Mouse (Mus musculus): ENCODE results near the gene Arl2. TPM values are rescaled to one million over a fixed set of nuclear protein-coding genes. Genes with fewer than 3 reads are reported as not detected.

The Arl2 gene
- 61.8 and 73.8 TPM in 2 replicates for polyA plus RNA-seq (2014; fragmentation: Nextera tagmentation; extraction: Ambion mirVana)

GRCm38 (mm10) chr19:6141394-6141749 is at the start of gene Arl2:
TSS of gene Arl2 (minus strand) at chr19:6141548.
- H3K4me2 ChIP-seq = peak within 1 kb of the TSS; percentile 78
- peak within 1 kb of the TSS; percentile 68 for H3K4me3 ChIP-seq (ENCODE audit: low read depth, low read length)
- no peaks in the 10 kb centered on the region for H3K27me3 ChIP-seq (ENCODE audit: control insufficient read depth, insufficient read depth, low read length)
- ATAC-seq (replicated peaks; ENCODE audit: insufficient number of reproducible peaks, low FRiP score, low TSS enrichment) = peak; percentile 68
- no peaks in the 10 kb centered on the region for H3K9me3 ChIP-seq (replicated peaks; ENCODE audit: control insufficient read depth, low read length)
- H3K9ac ChIP-seq (ENCODE audit: low read depth, low read length) = peak within 1 kb of the TSS; percentile 83
- peak within 1 kb of the TSS; percentile 96 for H3K27ac ChIP-seq (ENCODE audit: low read depth, low read length)
- WGBS (ENCODE audit: insufficient replicate concordance) = under 1% methylated on average over 15 of the region's 15 CpGs
- H3K36me3 ChIP-seq (ENCODE audit: control insufficient read depth, insufficient read depth, low read length) = no peaks in the 10 kb centered on the region; the same call in 1 of the 2 replicates
- no peaks in the 10 kb centered on the region for H3K4me1 ChIP-seq (ENCODE audit: control insufficient read depth, insufficient read depth, low read length)

DNA sequence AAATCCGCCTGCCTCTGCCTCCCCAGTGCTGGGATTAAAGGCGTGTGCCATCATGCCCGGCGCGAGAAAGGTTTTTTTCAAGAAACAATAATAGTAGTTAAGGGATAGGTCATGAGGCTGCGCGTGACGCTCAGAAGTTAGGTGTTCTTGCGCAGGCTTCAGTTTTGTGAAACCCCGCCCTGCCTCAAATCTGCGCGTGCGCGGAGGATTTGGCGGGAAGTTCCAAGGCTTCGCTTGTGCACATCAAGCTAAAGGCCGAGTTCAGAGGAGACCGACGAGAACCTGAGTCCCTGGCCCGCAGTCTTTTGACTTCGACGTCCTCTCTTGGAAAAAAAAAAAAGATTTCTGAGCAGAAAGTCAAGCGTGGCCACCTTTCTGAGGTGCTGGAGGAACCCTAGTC is 42.8 kb upstream of the Arl2 start, which contains the start of gene Majin:
Gene Majin (plus strand): TSS at position 258 of the 400 bp plus-strand sequence.
- ATAC-seq (replicated peaks; ENCODE audit: insufficient number of reproducible peaks, low FRiP score, low TSS enrichment) = no peak
- H3K9me3 ChIP-seq (replicated peaks; ENCODE audit: control insufficient read depth, low read length) = no peaks in the 10 kb centered on the region
- H3K4me1 ChIP-seq (ENCODE audit: control insufficient read depth, insufficient read depth, low read length) = no peaks in the 10 kb centered on the region
- H3K4me3 ChIP-seq (ENCODE audit: low read depth, low read length) = no peak within 1 kb of the TSS
- no peak within 1 kb of the TSS for H3K27ac ChIP-seq (ENCODE audit: low read depth, low read length)
- no peak within 1 kb of the TSS for H3K9ac ChIP-seq (ENCODE audit: low read depth, low read length)
- WGBS (ENCODE audit: insufficient replicate concordance) = 76% methylated on average over 23 of the region's 23 CpGs
- H3K27me3 ChIP-seq (ENCODE audit: control insufficient read depth, insufficient read depth, low read length) = no peaks in the 10 kb centered on the region
- no peaks in the 10 kb centered on the region for H3K36me3 ChIP-seq (ENCODE audit: control insufficient read depth, insufficient read depth, low read length)
- H3K4me2 ChIP-seq = no peak within 1 kb of the TSS

DNA sequence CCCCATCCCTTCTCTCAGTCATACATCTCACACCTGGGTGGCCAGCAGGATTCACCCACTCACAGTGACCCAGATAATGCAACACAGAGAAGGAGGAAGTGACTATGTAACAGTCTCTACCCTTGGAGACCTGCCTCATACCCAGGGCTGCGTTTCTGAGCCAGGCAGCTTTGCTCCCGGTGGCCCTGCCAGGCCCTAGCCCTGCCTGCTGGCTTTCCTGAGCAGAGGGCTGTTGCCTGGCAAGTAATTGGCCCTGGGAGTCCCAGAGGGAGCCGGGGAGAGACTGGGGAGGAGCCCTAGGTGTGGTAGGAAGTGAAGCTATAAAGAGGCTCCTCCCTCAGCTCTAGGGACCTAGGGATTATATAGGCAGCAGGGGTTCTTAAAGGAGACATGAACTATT is 41.2 kb upstream of the Arl2 start:
- Histone ChIP-seq H3K27ac (ENCODE audit: low read depth, low read length) (no peak overlapping the region), H3K36me3 (ENCODE audit: control insufficient read depth, insufficient read depth, low read length) (no peaks in the 10 kb centered on the region), H3K9me3 (replicated peaks; ENCODE audit: control insufficient read depth, low read length) (no peaks in the 10 kb centered on the region), H3K27me3 (ENCODE audit: control insufficient read depth, insufficient read depth, low read length) (no peaks in the 10 kb centered on the region), H3K4me1 (ENCODE audit: control insufficient read depth, insufficient read depth, low read length) (no peaks in the 10 kb centered on the region), H3K4me2 (no peak overlapping the region), H3K9ac (ENCODE audit: low read depth, low read length) (no peak overlapping the region), H3K4me3 (ENCODE audit: low read depth, low read length) (no peak overlapping the region)
- WGBS (ENCODE audit: insufficient replicate concordance) = 28% methylated on average over 3 of the region's 3 CpGs
- ATAC-seq (replicated peaks; ENCODE audit: insufficient number of reproducible peaks, low FRiP score, low TSS enrichment) = no peak

DNA sequence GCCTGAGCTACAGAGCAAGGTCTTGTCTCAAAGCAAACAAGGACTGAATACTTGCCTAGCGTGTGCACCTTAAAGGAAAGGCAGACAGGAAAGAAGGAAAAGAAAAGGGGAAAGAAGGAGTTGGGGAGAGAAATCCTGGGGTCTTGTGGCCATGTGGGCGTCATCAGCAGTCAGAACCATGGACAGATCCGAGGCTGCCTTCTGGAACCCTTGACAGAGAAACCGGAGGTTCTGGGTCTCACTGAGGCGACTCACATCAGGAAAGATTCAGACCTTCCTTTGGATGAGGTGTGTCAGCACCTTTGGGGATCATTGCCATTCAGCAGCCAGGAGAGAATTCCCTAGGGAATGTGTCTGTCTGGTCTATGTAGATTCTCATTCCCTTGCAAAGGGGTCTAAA is 40.3 kb upstream of the Arl2 start:
- 17% methylated on average over 5 of the region's 5 CpGs for WGBS (ENCODE audit: insufficient replicate concordance)
- Histone ChIP-seq H3K9ac (ENCODE audit: low read depth, low read length) (no peak overlapping the region), H3K36me3 (ENCODE audit: control insufficient read depth, insufficient read depth, low read length) (no peaks in the 10 kb centered on the region), H3K9me3 (replicated peaks; ENCODE audit: control insufficient read depth, low read length) (no peaks in the 10 kb centered on the region), H3K27me3 (ENCODE audit: control insufficient read depth, insufficient read depth, low read length) (no peaks in the 10 kb centered on the region), H3K27ac (ENCODE audit: low read depth, low read length) (no peak overlapping the region), H3K4me1 (ENCODE audit: control insufficient read depth, insufficient read depth, low read length) (no peaks in the 10 kb centered on the region), H3K4me2 (no peak overlapping the region), H3K4me3 (ENCODE audit: low read depth, low read length) (no peak overlapping the region)
- no peak for ATAC-seq (replicated peaks; ENCODE audit: insufficient number of reproducible peaks, low FRiP score, low TSS enrichment)

DNA sequence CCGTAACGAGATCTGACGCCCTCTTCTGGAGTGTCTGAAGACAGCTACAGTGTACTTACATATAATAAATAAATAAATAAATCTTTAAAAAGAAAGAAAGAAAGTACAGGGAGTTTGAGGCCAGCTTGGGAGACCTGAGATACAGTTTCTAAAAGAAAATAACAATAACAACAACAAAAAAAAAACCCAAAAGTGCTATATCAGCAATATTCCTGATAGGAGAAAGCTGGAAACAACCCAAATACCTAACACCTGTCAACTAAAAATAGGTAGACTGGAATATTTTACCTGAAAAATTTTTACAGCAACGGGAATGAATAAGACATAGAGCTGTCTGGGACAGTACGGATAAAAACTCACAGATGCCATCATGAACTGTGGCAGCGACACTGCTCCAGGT is 37.4 kb upstream of the Arl2 start:
- Histone ChIP-seq H3K36me3 (ENCODE audit: control insufficient read depth, insufficient read depth, low read length) (no peaks in the 10 kb centered on the region), H3K4me1 (ENCODE audit: control insufficient read depth, insufficient read depth, low read length) (no peaks in the 10 kb centered on the region), H3K4me3 (ENCODE audit: low read depth, low read length) (no peak overlapping the region), H3K9ac (ENCODE audit: low read depth, low read length) (no peak overlapping the region), H3K4me2 (no peak overlapping the region), H3K9me3 (replicated peaks; ENCODE audit: control insufficient read depth, low read length) (no peaks in the 10 kb centered on the region), H3K27me3 (ENCODE audit: control insufficient read depth, insufficient read depth, low read length) (no peaks in the 10 kb centered on the region), H3K27ac (ENCODE audit: low read depth, low read length) (no peak overlapping the region)
- 83% methylated on average over 6 of the region's 6 CpGs for WGBS (ENCODE audit: insufficient replicate concordance)
- no peak for ATAC-seq (replicated peaks; ENCODE audit: insufficient number of reproducible peaks, low FRiP score, low TSS enrichment)

GRCm38 (mm10) chr19:6174771-6175170 is 33.4 kb upstream of the Arl2 start:
- no peaks in the 10 kb centered on the region for H3K9me3 ChIP-seq (replicated peaks; ENCODE audit: control insufficient read depth, low read length)
- WGBS (ENCODE audit: insufficient replicate concordance) = 22% methylated on average over 5 of the region's 5 CpGs
- H3K27me3 ChIP-seq (ENCODE audit: control insufficient read depth, insufficient read depth, low read length) = no peaks in the 10 kb centered on the region
- no peak overlapping the region for H3K27ac ChIP-seq (ENCODE audit: low read depth, low read length)
- no peak overlapping the region for H3K4me3 ChIP-seq (ENCODE audit: low read depth, low read length)
- no peak overlapping the region for H3K4me2 ChIP-seq
- no peak for ATAC-seq (replicated peaks; ENCODE audit: insufficient number of reproducible peaks, low FRiP score, low TSS enrichment)
- no peaks in the 10 kb centered on the region for H3K36me3 ChIP-seq (ENCODE audit: control insufficient read depth, insufficient read depth, low read length)
- no peak overlapping the region for H3K9ac ChIP-seq (ENCODE audit: low read depth, low read length)
- H3K4me1 ChIP-seq (ENCODE audit: control insufficient read depth, insufficient read depth, low read length) = no peaks in the 10 kb centered on the region

- Histone ChIP-seq H3K27me3 (ENCODE audit: control insufficient read depth, insufficient read depth, low read length) (no peaks in the 10 kb centered on the region), H3K9ac (ENCODE audit: low read depth, low read length) (no peak overlapping the region), H3K27ac (ENCODE audit: low read depth, low read length) (no peak overlapping the region), H3K4me1 (ENCODE audit: control insufficient read depth, insufficient read depth, low read length) (no peaks in the 10 kb centered on the region), H3K4me3 (ENCODE audit: low read depth, low read length) (no peak overlapping the region), H3K9me3 (replicated peaks; ENCODE audit: control insufficient read depth, low read length) (no peaks in the 10 kb centered on the region), H3K4me2 (no peak overlapping the region), H3K36me3 (ENCODE audit: control insufficient read depth, insufficient read depth, low read length) (no peaks in the 10 kb centered on the region)
- no peak for ATAC-seq (replicated peaks; ENCODE audit: insufficient number of reproducible peaks, low FRiP score, low TSS enrichment)
- 79% methylated on average over 8 of the region's 8 CpGs for WGBS (ENCODE audit: insufficient replicate concordance)
Measured at GRCm38 (mm10) chr19:6171215-6171614, 29.9 kb upstream of the Arl2 start.

DNA sequence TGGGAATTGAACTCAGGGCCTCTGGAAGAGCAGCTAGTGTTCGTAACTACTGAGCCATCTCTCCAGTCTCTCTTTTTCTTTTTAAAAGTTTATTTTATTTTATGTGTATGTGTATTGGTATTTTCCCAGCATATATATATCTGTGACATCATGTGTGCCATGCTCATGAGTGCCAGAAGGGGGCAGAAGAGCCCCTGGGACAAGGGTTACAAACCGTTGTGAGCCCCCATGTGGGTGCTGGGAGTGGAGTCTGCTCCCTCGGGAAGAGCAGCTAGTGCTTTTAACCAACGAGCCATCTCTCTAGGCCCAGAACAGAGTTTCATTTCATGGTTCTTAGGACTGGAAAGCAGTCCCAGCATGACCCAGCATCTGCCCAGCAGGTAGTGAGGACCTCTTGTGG is 25.4 kb upstream of the Arl2 start:
- 75% methylated on average over 4 of the region's 4 CpGs for WGBS (ENCODE audit: insufficient replicate concordance)
- Histone ChIP-seq H3K4me2 (no peak overlapping the region), H3K9ac (ENCODE audit: low read depth, low read length) (no peak overlapping the region), H3K9me3 (replicated peaks; ENCODE audit: control insufficient read depth, low read length) (no peaks in the 10 kb centered on the region), H3K27me3 (ENCODE audit: control insufficient read depth, insufficient read depth, low read length) (no peaks in the 10 kb centered on the region), H3K4me3 (ENCODE audit: low read depth, low read length) (no peak overlapping the region), H3K27ac (ENCODE audit: low read depth, low read length) (no peak overlapping the region), H3K36me3 (ENCODE audit: control insufficient read depth, insufficient read depth, low read length) (no peaks in the 10 kb centered on the region), H3K4me1 (ENCODE audit: control insufficient read depth, insufficient read depth, low read length) (no peaks in the 10 kb centered on the region)
- ATAC-seq (replicated peaks; ENCODE audit: insufficient number of reproducible peaks, low FRiP score, low TSS enrichment) = no peak

DNA sequence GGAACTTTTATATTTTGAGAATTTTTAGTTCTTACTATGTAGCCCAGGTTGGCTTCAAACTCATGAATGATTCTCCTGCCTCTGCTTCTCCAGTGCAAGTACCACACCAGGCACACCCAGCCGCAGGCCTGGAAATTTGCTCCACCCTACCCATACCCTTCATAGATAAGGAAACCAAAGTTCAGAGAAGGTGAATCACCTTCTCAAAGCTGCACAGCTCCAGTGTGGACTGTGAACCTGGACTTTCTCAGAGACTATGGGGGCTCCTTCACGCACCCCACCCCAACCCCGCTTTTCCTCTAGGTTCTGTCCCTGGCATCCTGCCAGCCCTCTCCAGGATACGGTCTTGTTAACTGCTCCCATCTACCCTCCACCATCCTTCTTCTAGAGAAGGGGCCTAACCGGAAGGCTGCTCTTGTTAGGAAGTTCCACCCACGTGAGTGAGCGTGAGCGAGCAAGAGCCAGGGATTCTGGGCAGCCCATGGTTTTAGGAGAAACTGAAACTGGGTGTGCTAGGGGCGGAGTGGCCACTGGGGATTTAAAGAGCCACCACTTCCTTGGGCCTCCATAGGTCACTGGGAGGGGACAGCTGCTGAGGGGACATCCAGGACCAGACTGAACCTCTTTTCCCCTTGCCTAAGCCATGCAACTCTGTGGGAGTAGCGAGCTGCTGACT is 22.7 kb upstream of the Arl2 start:
- no peak for ATAC-seq (replicated peaks; ENCODE audit: insufficient number of reproducible peaks, low FRiP score, low TSS enrichment)
- H3K4me2 ChIP-seq = no peak overlapping the region
- H3K27ac ChIP-seq (ENCODE audit: low read depth, low read length) = no peak overlapping the region
- WGBS (ENCODE audit: insufficient replicate concordance) = 67% methylated on average over 10 of the region's 10 CpGs
- no peak overlapping the region for H3K4me3 ChIP-seq (ENCODE audit: low read depth, low read length)
- H3K27me3 ChIP-seq (ENCODE audit: control insufficient read depth, insufficient read depth, low read length) = 0 out of 2 replicates have a peak, but pooled peaks cover 3% of the 10 kb centered on the region
- no peak overlapping the region for H3K9ac ChIP-seq (ENCODE audit: low read depth, low read length)
- H3K9me3 ChIP-seq (replicated peaks; ENCODE audit: control insufficient read depth, low read length) = no peaks in the 10 kb centered on the region
- no peaks in the 10 kb centered on the region for H3K36me3 ChIP-seq (ENCODE audit: control insufficient read depth, insufficient read depth, low read length)
- no peaks in the 10 kb centered on the region for H3K4me1 ChIP-seq (ENCODE audit: control insufficient read depth, insufficient read depth, low read length)

Data from heart, embryonic 11.5 days (tissue).